Mouse (Mus musculus): ENCODE measurements around the gene Hist2h2bb.
A peak's percentile ranks its signal among the peaks of the same experiment; 100 is the strongest.
"Not testable (repeated sequence)": the region's sequence is repeated elsewhere in the genome, so short reads cannot be mapped to it uniquely, and the experiment has no call there.

The Hist2h2bb gene

GRCm38 (mm10) chr3:96269511-96270474 lies at the start of gene Hist2h2bb:
TSS of gene Hist2h2bb (plus strand) at chr3:96269752.
- DNase-seq (ENCODE audit: low spot score in 2 of 2): peak; percentile 92 to 96

GRCm38 (mm10) chr3:96220131-96220764 lies 49.3 kb upstream of the Hist2h2bb start:
- not testable (repeated sequence) for DNase-seq (ENCODE audit: low spot score in 2 of 2)

GRCm38 (mm10) chr3:96220765-96221639 lies 48.5 kb upstream of the Hist2h2bb start, which contains the start of the genes Hist2h2ac and Hist2h2be:
TSS of gene Hist2h2ac (minus strand) at chr3:96220880.
TSS of gene Hist2h2be (plus strand) at chr3:96221119.
- DNase-seq (ENCODE audit: low spot score in 2 of 2): peak; percentile 90 to 93

- peak; percentile 51 to 71 for DNase-seq (ENCODE audit: low spot score in 2 of 2)
Measured at GRCm38 (mm10) chr3:96221640-96222038, 47.9 kb upstream of the Hist2h2bb start.

- DNase-seq (ENCODE audit: low spot score in 2 of 2): no peak
Measured at GRCm38 (mm10) chr3:96222774-96223173, 46.8 kb upstream of the Hist2h2bb start.

- DNase-seq (ENCODE audit: low spot score in 2 of 2): no peak
Measured at GRCm38 (mm10) chr3:96225421-96225820, 44.1 kb upstream of the Hist2h2bb start.

GRCm38 (mm10) chr3:96226695-96227648 lies 42.6 kb upstream of the Hist2h2bb start:
- no peak for DNase-seq (ENCODE audit: low spot score in 2 of 2)

- DNase-seq (ENCODE audit: low spot score in 2 of 2): no peak
Measured at GRCm38 (mm10) chr3:96228828-96229227, 40.7 kb upstream of the Hist2h2bb start.

- DNase-seq (ENCODE audit: low spot score in 2 of 2): no peak
Measured at GRCm38 (mm10) chr3:96230404-96230803, 39.1 kb upstream of the Hist2h2bb start.

- no peak for DNase-seq (ENCODE audit: low spot score in 2 of 2)
Measured at GRCm38 (mm10) chr3:96230910-96231757, 38.4 kb upstream of the Hist2h2bb start.

GRCm38 (mm10) chr3:96231758-96232120 lies 37.8 kb upstream of the Hist2h2bb start:
- no peak for DNase-seq (ENCODE audit: low spot score in 2 of 2)

- DNase-seq (ENCODE audit: low spot score in 2 of 2): no peak
Measured at GRCm38 (mm10) chr3:96234914-96235313, 34.6 kb upstream of the Hist2h2bb start.

GRCm38 (mm10) chr3:96235836-96236235 lies 33.7 kb upstream of the Hist2h2bb start:
- DNase-seq (ENCODE audit: low spot score in 2 of 2): no peak

- DNase-seq (ENCODE audit: low spot score in 2 of 2): no peak
Measured at GRCm38 (mm10) chr3:96236834-96237334, 32.7 kb upstream of the Hist2h2bb start.

- DNase-seq (ENCODE audit: low spot score in 2 of 2): peak; percentile 52 to 72
Measured at GRCm38 (mm10) chr3:96237335-96237903, 32.1 kb upstream of the Hist2h2bb start.

GRCm38 (mm10) chr3:96237904-96238511 lies 31.5 kb upstream of the Hist2h2bb start:
- peak; percentile 51 to 74 for DNase-seq (ENCODE audit: low spot score in 2 of 2)

- peak; percentile 73 to 89 for DNase-seq (ENCODE audit: low spot score in 2 of 2)
Measured at GRCm38 (mm10) chr3:96238954-96239793, 30.4 kb upstream of the Hist2h2bb start, which contains the start of gene Hist2h3c2. TSS of gene Hist2h3c2 (minus strand) at chr3:96239127.

Data from spleen, postnatal 4 days (tissue).